Mouse (Mus musculus): ENCODE results near the gene Cnga1. TPM values are rescaled to one million over a fixed set of nuclear protein-coding genes. Genes with fewer than 3 reads are reported as not detected.

The Cnga1 gene
- total RNA-seq, 2 experiments from 2014 or later = not detected

DNA sequence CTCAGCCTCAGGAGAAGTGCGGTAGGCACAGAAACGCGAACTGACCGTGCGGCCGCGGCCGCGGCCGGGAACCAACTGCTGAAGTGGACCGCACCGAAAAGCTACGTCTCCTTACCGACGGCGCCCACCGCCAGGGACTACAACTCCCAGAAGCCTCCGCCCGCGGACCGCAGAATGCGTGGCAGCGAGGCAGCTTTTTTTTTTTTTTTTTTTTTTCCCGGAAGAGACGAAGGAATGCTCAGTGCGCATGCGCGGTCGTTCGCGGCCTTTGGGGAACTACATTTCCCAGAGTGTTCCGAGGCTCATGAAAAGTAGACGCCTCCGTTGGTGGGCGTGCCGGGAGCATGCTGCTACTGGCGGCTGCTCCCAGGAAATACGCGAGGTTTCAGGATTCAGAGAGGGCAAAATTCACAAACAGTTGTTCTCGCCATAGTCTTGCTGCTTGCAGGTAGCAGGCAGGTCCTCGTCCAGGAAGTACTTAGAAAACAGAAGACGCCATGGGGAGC lies 84.5 kb downstream of the Cnga1 start, which contains the start of gene Nfxl1:
Gene Nfxl1, minus strand, starts transcription at position 141 of the 506 bp plus-strand sequence.
- intact Hi-C loops (cut with DNase I) = loop anchor here (2.0 to 5.0 kb wide), 2 partner anchors 199 to 357 kb away; no protein-coding TSS in a partner anchor
- peak; percentile 95 to 98 for DNase-seq (ENCODE audit: low spot score in 2 of 2)

DNA sequence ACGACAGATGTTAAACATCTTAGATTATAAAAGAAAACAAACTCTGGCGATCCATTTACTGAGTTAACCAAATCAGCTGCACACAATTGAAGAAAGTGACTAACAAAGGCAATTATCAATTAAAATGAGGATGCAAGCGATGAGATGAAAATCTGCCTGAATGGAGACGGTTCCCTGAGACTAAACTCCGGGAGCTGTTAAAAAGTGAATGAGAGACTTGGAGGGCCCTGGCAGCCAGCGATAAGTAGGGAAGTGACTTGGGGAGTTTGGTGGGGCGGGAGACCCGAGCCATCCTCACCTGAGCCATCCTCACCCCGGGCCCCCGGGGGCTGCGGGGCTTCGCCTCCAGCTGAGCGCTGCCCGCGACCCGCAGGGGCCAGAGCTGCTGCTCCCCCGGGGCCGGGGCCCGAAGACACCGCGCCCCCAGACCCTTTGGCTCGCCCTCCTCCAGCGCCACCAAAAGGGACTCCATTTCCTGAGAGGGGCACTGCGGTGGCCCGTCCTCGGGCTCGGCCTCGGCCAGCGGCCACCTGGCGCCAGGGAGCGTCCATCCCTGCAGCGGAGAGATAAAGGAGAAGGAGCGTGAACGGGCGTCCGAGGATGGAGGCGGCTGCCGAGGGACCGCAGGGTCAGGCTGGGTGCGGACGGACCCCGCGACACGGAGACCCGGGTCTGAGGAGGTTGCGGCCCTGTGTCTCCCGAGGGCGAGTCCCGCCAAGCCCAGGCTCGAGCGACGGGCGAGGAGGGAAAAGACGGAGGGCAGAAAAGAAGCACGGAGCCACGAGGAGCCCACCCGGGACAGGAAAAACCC lies 85.2 kb downstream of the Cnga1 start:
- intact Hi-C loops (cut with DNase I) = loop anchor here (2.0 to 5.0 kb wide), 2 partner anchors 200 to 357 kb away; no protein-coding TSS in a partner anchor
- no peak for DNase-seq (ENCODE audit: low spot score in 2 of 2)

DNA sequence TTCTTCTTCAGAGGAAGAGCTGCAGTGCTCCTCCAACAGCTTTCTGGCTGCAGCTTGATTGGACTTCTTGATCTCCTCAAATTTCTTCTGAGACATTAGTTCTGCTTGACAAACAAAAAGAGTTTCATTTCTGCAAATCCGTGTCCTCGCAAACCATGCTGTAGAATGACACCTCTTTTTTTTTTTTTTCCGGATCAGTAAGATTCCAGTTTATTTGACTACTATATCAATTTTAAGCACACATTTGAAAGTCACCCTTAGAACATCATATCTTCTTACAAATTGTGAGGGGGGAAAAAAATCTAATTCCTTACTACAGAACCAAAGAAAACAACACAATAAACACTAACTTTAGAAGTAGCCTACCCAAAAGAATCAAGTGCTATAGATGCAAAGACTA lies 87.8 kb downstream of the Cnga1 start:
- intact Hi-C loops (cut with DNase I) = loop anchor here (5.0 kb wide), 1 partner anchor 354 kb away; no protein-coding TSS in a partner anchor
- no peak for DNase-seq (ENCODE audit: low spot score in 2 of 2)

Other genes with a start within 250 kb of the Cnga1 start
- under 1 TPM; 0.18 to 0.25 TPM for gene Corin, start 139.8 kb downstream of the Cnga1 start, total RNA-seq (2021)
- 10 to 100 TPM; 16.0 to 18.0 TPM for gene Nfxl1, start 84.6 kb downstream of the Cnga1 start, total RNA-seq (2021)
- under 1 TPM; 0.27 to 0.64 TPM for gene Zar1, start 63.0 kb downstream of the Cnga1 start, total RNA-seq (2021)
- gene Gm5868, start 56.7 kb downstream of the Cnga1 start, total RNA-seq (2021) = under 1 TPM in 1 of 2 experiments, not detected in 1; 0.39 TPM
- not detected for gene Nipal1, start 3.5 kb upstream of the Cnga1 start, total RNA-seq (2021)
- under 1 TPM; 0.11 to 0.64 TPM for gene Txk, start 108.5 kb upstream of the Cnga1 start, total RNA-seq (2021)
- 1 to 10 TPM; 3.0 to 3.7 TPM for gene Tec, start 224.2 kb upstream of the Cnga1 start, total RNA-seq (2021)

Data from left cerebral cortex, postnatal 25 days (tissue).